Mouse (Mus musculus) CH12.LX (cell line): Measurements from ENCODE around the gene Pla2g2c. TPM values are rescaled to one million over a fixed set of nuclear protein-coding genes. Genes with fewer than 3 reads are reported as not detected.

Source experiments
- DNase-seq: peaks from one replicate; pipeline ENCODE4 v3.0.0-alpha.2; 2013; ENCODE audit errors: extremely low read depth
- H3K27ac ChIP-seq: 2 replicates; pipeline ENCODE4 v1.5.1; 2012; ENCODE audit warnings: low read depth, mild to moderate bottlenecking, control low read depth, moderate library complexity; ENCODE audit not compliant: insufficient read depth
- H3K27me3 ChIP-seq: replicated peaks from 2 replicates; pipeline ENCODE3; 2012; ENCODE audit warnings: inconsistent platforms
- H3K36me3 ChIP-seq, 2 experiments: replicated peaks in 1 of 2; 2 replicates each; pipeline versions ENCODE3 to v1.6.1; 2012; ENCODE audit warnings: inconsistent platforms in 1 of 2, low read length in 1 of 2, mild to moderate bottlenecking in 1 of 2, mixed read lengths in 1 of 2, moderate library complexity in 1 of 2; ENCODE audit not compliant: control insufficient read depth in 1 of 2, insufficient read depth in 1 of 2
- H3K4me1 ChIP-seq, 2 experiments: 2 replicates each; pipeline ENCODE4 v1.6.1; 2012; ENCODE audit warnings: inconsistent platforms in 1 of 2, moderate library complexity in 1 of 2; ENCODE audit not compliant: insufficient read depth in 2 of 2, control insufficient read depth in 1 of 2
- H3K4me2 ChIP-seq: 2 replicates; pipeline ENCODE4 v1.6.1; 2012; ENCODE audit warnings: low read depth, mild to moderate bottlenecking, control low read depth; ENCODE audit not compliant: poor library complexity, insufficient read depth, severe bottlenecking
- H3K4me3 ChIP-seq, 3 experiments: fragments of 150-350 bp in 1 of 3; sonication (generic) in 1 of 3; replicated peaks in 1 of 3; 2 replicates each; pipeline versions ENCODE3 to v1.5.1; 2011 to 2012; ENCODE audit warnings: low read depth in 2 of 3, low read length in 2 of 3, mild to moderate bottlenecking in 2 of 3, moderate library complexity in 2 of 3, control low read depth in 1 of 3, improper control_type of control experiment in 1 of 3, inconsistent platforms in 1 of 3, mixed read lengths in 1 of 3; ENCODE audit not compliant: poor library complexity in 1 of 3
- H3K79me2 ChIP-seq: replicated peaks from 2 replicates; pipeline ENCODE4 v1.6.1; 2012; ENCODE audit warnings: mild to moderate bottlenecking, moderate library complexity; ENCODE audit not compliant: control insufficient read depth, poor library complexity, insufficient read depth, severe bottlenecking; ENCODE audit errors: extremely low read depth
- H3K9ac ChIP-seq: 2 replicates; pipeline ENCODE4 v1.6.1; 2012; ENCODE audit warnings: low read depth, mild to moderate bottlenecking, control low read depth, moderate library complexity; ENCODE audit not compliant: insufficient read depth
- H3K9me3 ChIP-seq: replicated peaks from 2 replicates; pipeline ENCODE3; 2012; ENCODE audit warnings: low read length, inconsistent platforms, mixed read lengths
- BHLHE40 ChIP-seq: IDR thresholded peaks from 2 replicates; pipeline ENCODE4 v1.6.1; 2011; ENCODE audit warnings: mild to moderate bottlenecking, low read depth, low read length, improper control_type of control experiment
- CHD1 ChIP-seq: IDR thresholded peaks from 2 replicates; pipeline ENCODE4 v1.6.1; 2012; ENCODE audit warnings: low read depth, low read length, improper control_type of control experiment, inconsistent platforms
- CHD2 ChIP-seq: IDR thresholded peaks from 2 replicates; pipeline ENCODE4 v1.6.1; 2011; ENCODE audit warnings: low read length, improper control_type of control experiment
- CTCF ChIP-seq, 2 experiments: IDR thresholded peaks in 1 of 2; conservative IDR thresholded peaks in 1 of 2; 2 replicates each; pipeline ENCODE4 v1.5.1; 2011 to 2012; ENCODE audit warnings: low read depth in 2 of 2, low read length in 2 of 2, improper control_type of control experiment in 1 of 2, inconsistent platforms in 1 of 2, mild to moderate bottlenecking in 1 of 2, moderate library complexity in 1 of 2
- HCFC1 ChIP-seq: IDR thresholded peaks from 2 replicates; pipeline ENCODE4 v1.6.1; 2012; ENCODE audit warnings: low read depth, mild to moderate bottlenecking, inconsistent platforms, low read length, improper control_type of control experiment
- KAT2A ChIP-seq: IDR thresholded peaks from 2 replicates; pipeline ENCODE4 v1.6.1; 2012; ENCODE audit warnings: low read length, improper control_type of control experiment, inconsistent platforms; ENCODE audit not compliant: insufficient replicate concordance
- MAFK ChIP-seq: IDR thresholded peaks from 2 replicates; pipeline ENCODE4 v1.6.1; 2011; ENCODE audit warnings: low read length, improper control_type of control experiment; ENCODE audit not compliant: insufficient replicate concordance
- MAZ ChIP-seq: IDR thresholded peaks from 2 replicates; pipeline ENCODE4 v1.6.1; 2012; ENCODE audit warnings: low read depth, mild to moderate bottlenecking, inconsistent platforms, low read length, improper control_type of control experiment, moderate library complexity
- MEF2A ChIP-seq: IDR thresholded peaks from 2 replicates; pipeline ENCODE4 v1.6.1; 2014; ENCODE audit warnings: low read depth, mild to moderate bottlenecking, inconsistent platforms, low read length, improper control_type of control experiment, borderline replicate concordance
- MXI1 ChIP-seq: IDR thresholded peaks from 2 replicates; pipeline ENCODE4 v1.6.1; 2011; ENCODE audit warnings: mild to moderate bottlenecking, low read depth, low read length, improper control_type of control experiment
- MYC ChIP-seq: IDR thresholded peaks from 2 replicates; pipeline ENCODE4 v1.6.1; 2011; ENCODE audit warnings: low read depth, mild to moderate bottlenecking, improper control_type of control experiment, low read length
- PAX5 ChIP-seq: IDR thresholded peaks from 2 replicates; pipeline ENCODE4 v1.6.1; 2012; ENCODE audit warnings: low read length, inconsistent platforms, mixed read lengths
- POLR2A ChIP-seq: IDR thresholded peaks from 2 replicates; pipeline ENCODE4 v1.6.1; 2011; ENCODE audit warnings: low read depth, mild to moderate bottlenecking, improper control_type of control experiment, low read length
- POLR2AphosphoS2 ChIP-seq: IDR thresholded peaks from 2 replicates; pipeline ENCODE4 v1.6.1; 2011; ENCODE audit warnings: low read depth, low read length, improper control_type of control experiment
- SIN3A ChIP-seq: IDR thresholded peaks from 2 replicates; pipeline ENCODE4 v1.6.1; 2012; ENCODE audit warnings: low read length, improper control_type of control experiment, inconsistent platforms
- TBP ChIP-seq: conservative IDR thresholded peaks from 2 replicates; pipeline ENCODE4 v1.6.1; 2011; ENCODE audit warnings: low read depth, low read length, improper control_type of control experiment
- USF1 ChIP-seq: IDR thresholded peaks from 2 replicates; pipeline ENCODE4 v1.6.1; 2014; ENCODE audit warnings: low read depth, mild to moderate bottlenecking, inconsistent platforms, low read length, improper control_type of control experiment
- ZMIZ1 ChIP-seq: IDR thresholded peaks from 2 replicates; pipeline ENCODE4 v1.6.1; 2012; ENCODE audit warnings: low read depth, mild to moderate bottlenecking, inconsistent platforms, low read length, improper control_type of control experiment
- dilution Hi-C: fragments of 300-500 bp; cut with MboI; formaldehyde crosslinking; loops from 2 replicates; pipeline ENCODE4 v1.14.3; 2020; ENCODE audit warnings: low sequenced_read_pairs; ENCODE audit not compliant: extremely low pct_unique_long_range_greater_than_20kb, extremely low pct_ligation_motif_present
- in situ Hi-C: fragments of 300-500 bp; cut with MboI; formaldehyde crosslinking; loops from 3 replicates; pipeline ENCODE4 v1.14.3; 2019; ENCODE audit warnings: low sequenced_read_pairs, low pct_ligation_motif_present, low pct_unique_long_range_greater_than_20kb, mixed read lengths
- polyA plus RNA-seq: library from polyadenylated mRNA; unstranded; fragments of >175 nt; gene quantifications from 2 replicates; pipeline ENCODE4 v1.2.1, GENCODE M21; 2012; ENCODE audit warnings: low read depth; ENCODE audit not compliant: insufficient read length
- total RNA-seq, 2 experiments: library from RNA; depleted of rRNA; stranded (reverse); fragments of 300-350 nt in 1 of 2; fragments of >200 nt in 1 of 2; gene quantifications; 2 replicates each; pipeline ENCODE4 v1.2.3; 2012 to 2014

Pla2g2c gene
- total RNA-seq (2012; rRNA removed) (not detected in 2 replicates), total RNA-seq (2014; rRNA removed) (not detected in 2 replicates), polyA plus RNA-seq (not detected in 2 replicates)

GRCm38 (mm10) chr4:138724354-138725126 lies at the start of gene Pla2g2c:
TSS of gene Pla2g2c (plus strand) at chr4:138724792.
- Histone ChIP-seq H3K4me1 (peaks cover 0 to 3% of the 10 kb centered on the region in 2 experiments; a peak in 2 of 4 replicates), H3K9me3 (no peaks in the 10 kb centered on the region), H3K4me3 (no peak within 1 kb of the TSS), H3K4me2 (0 out of 2 replicates have a peak within 1 kb of the TSS, but pooled peaks have one; percentile 2), H3K9ac (no peak within 1 kb of the TSS), H3K27ac (no peak within 1 kb of the TSS)
- no peak for DNase-seq
- in situ Hi-C loops: no loop called here
- TF ChIP-seq HCFC1: no peak
- TF ChIP-seq MAFK: peak; percentile 45; the same call in 1 of the 2 replicates
- TF ChIP-seq, all 38 proteins: peak for 1
- dilution Hi-C loops: no loop called here
- Histone ChIP-seq H3K36me3 (no peaks in the 10 kb centered on the region), H3K79me2 (no peaks in the 10 kb centered on the region), H3K27me3 (peaks cover 98% of the 10 kb centered on the region)

GRCm38 (mm10) chr4:138676480-138676879 lies 48.1 kb upstream of the Pla2g2c start:
- Histone ChIP-seq H3K9me3 (no peaks in the 10 kb centered on the region), H3K9ac (no peak overlapping the region), H3K4me1 (no peaks in the 10 kb centered on the region), H3K27me3 (peaks cover 86% of the 10 kb centered on the region), H3K36me3 (no peaks in the 10 kb centered on the region), H3K4me3 (no peak overlapping the region), H3K27ac (no peak overlapping the region), H3K4me2 (no peak overlapping the region), H3K79me2 (no peaks in the 10 kb centered on the region)
- in situ Hi-C loops (no loop called here), dilution Hi-C loops (no loop called here)
- TF ChIP-seq POLR2AphosphoS2 (no peak), MXI1 (no peak), KAT2A (no peak), MAFK (no peak), SIN3A (no peak), PAX5 (no peak), MYC (no peak), MEF2A (no peak), CHD1 (no peak), CHD2 (no peak), CTCF (conservative IDR thresholded peaks at IDR 0.05 in 1 of 2, IDR thresholded peaks at IDR 0.05 in 1 of 2; ENCODE audit: low read depth in 2 of 2, low read length in 2 of 2) (no peak), BHLHE40 (no peak), POLR2A (no peak), USF1 (no peak), HCFC1 (no peak), TBP (no peak), ZMIZ1 (no peak), MAZ (no peak)
- peak; percentile 3 for DNase-seq
